Mouse (Mus musculus) splenic B cell, adult 2 months (primary cell): ENCODE data around the gene Krt28.

Experiments used
- DNase-seq: peaks from one replicate; pipeline ENCODE4 v3.0.0-alpha.2; 2011; ENCODE audit warnings: low read depth, low spot score
- H3K27me3 ChIP-seq: 2 replicates; pipeline ENCODE4 v1.6.1; 2012; ENCODE audit warnings: mild to moderate bottlenecking, low read length, moderate library complexity, mixed read lengths; ENCODE audit not compliant: control insufficient read depth, poor library complexity, insufficient read depth, severe bottlenecking
- H3K36me3 ChIP-seq: 2 replicates; pipeline ENCODE4 v1.6.1; 2012; ENCODE audit warnings: mild to moderate bottlenecking, low read length, moderate library complexity, mixed read lengths; ENCODE audit not compliant: control insufficient read depth, poor library complexity, insufficient read depth, severe bottlenecking

Gene Krt28

GRCm38 (mm10) chr11:99374803-99375202 is at the start of gene Krt28:
Krt28 (minus strand) TSS chr11:99374903.
- DNase-seq: no peak
- no peaks in the 10 kb centered on the region for H3K27me3 ChIP-seq
- H3K36me3 ChIP-seq: no peaks in the 10 kb centered on the region

DNA sequence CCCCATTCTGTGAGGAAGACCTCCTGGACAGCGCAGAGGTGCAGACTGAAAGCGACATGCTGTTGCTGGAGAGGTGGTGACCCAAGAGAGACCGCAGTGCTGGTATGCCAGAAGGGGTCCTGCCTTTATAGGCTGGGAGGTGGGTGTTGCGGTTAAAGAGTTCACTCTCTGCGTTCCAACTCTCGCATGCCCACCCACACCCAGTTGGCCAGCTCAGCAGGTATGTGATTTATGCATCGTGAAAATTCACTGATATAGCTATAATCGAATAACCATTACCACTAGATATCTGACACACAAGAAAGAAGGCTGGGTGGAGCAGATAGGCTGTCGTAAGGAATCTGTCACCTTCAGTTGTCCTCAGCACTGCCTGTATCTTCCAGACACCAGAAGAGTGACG is 47.5 kb upstream of the Krt28 start, which contains the start of gene Krt12:
Gene Krt12 (minus strand): TSS at position 101 of the 400 bp plus-strand sequence.
- Histone ChIP-seq H3K36me3 (no peaks in the 10 kb centered on the region), H3K27me3 (no peaks in the 10 kb centered on the region)
- DNase-seq: no peak

- no peak for DNase-seq
- Histone ChIP-seq H3K27me3 (no peaks in the 10 kb centered on the region), H3K36me3 (no peaks in the 10 kb centered on the region)
Measured at GRCm38 (mm10) chr11:99420586-99420985, 45.9 kb upstream of the Krt28 start.

DNA sequence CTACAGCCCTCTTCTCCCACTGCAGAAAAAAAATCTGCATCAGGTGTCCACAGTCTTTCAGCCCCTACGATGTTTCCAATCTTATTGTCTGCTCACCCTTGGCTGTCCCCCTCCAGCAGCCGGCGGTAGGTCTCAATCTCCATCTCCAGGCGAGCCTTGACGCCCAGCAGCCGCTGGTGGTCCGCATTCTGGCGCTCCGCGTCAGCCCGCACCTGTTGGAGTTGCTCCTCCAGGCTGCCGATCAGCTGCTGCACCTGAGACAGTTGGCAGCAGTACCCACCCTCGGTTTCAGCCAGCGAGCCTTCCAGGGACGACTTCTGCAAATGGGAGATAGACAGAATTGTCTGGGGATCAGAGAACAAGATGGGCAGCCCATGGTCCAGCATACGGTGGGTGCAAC is 43.1 kb upstream of the Krt28 start:
- Histone ChIP-seq H3K36me3 (no peaks in the 10 kb centered on the region), H3K27me3 (no peaks in the 10 kb centered on the region)
- no peak for DNase-seq

DNA sequence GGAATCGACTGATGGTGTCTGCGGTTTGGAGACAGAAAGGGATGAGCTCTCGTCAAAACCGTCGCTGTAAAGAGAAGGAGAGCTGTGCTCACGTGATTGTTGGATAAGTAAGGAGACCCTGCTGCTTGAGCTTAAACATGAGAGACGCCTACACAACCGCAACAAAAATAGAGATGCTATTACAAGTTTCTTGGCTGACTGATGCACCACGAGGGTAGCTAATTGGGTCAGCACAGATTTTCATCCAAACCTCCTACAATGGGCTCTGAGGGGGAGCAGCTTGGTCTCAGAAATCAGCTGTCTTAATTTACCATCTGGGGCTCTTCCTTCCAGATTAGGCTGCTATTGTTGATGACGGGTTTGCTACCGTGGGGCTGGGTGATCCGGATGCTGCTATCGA is 42.2 kb upstream of the Krt28 start:
- Histone ChIP-seq H3K36me3 (no peaks in the 10 kb centered on the region), H3K27me3 (no peaks in the 10 kb centered on the region)
- DNase-seq: no peak

- Histone ChIP-seq H3K36me3 (no peaks in the 10 kb centered on the region), H3K27me3 (no peaks in the 10 kb centered on the region)
- no peak for DNase-seq
Measured at GRCm38 (mm10) chr11:99414463-99415147, 39.9 kb upstream of the Krt28 start.

DNA sequence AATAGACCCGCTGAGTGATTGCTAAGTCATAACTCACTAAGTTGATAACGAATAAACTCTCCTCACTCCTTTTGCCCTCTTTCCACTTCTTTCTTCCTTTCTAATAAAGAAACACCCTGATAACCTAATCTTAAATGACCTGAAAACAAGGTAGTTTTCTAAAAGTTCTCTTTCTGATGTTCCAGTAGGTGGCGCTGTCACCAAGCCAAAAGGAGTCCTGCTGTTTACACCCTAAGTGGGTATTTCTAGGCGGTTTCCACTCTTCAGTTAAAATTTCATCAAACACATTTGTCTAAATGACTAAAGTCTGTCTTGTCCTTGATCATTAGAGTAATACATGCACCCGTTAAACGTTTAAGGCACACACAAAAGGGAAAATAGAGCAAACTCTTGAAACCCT is 38.5 kb upstream of the Krt28 start:
- no peaks in the 10 kb centered on the region for H3K27me3 ChIP-seq
- DNase-seq: peak; percentile 37
- no peaks in the 10 kb centered on the region for H3K36me3 ChIP-seq

DNA sequence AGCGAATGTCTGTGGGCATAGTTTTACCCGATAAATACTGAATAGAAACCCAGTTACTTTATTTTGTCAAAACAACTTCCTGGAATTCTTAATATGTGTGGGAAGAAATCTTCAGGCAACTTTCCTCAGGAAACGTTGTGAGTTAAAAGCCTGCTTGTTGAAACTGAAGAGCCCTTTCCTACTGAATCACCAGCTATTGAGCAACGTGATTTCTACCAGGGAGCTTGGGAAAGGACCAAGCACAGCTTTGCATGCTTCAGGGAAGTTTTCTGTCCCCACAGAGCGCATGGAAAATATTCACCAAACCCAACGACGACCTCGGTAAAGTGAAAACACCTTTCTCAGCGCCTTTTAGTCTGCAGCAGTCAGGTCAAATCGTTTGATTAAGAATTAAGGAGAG is 31.5 kb upstream of the Krt28 start:
- no peak for DNase-seq
- H3K36me3 ChIP-seq: no peaks in the 10 kb centered on the region
- H3K27me3 ChIP-seq: no peaks in the 10 kb centered on the region

DNA sequence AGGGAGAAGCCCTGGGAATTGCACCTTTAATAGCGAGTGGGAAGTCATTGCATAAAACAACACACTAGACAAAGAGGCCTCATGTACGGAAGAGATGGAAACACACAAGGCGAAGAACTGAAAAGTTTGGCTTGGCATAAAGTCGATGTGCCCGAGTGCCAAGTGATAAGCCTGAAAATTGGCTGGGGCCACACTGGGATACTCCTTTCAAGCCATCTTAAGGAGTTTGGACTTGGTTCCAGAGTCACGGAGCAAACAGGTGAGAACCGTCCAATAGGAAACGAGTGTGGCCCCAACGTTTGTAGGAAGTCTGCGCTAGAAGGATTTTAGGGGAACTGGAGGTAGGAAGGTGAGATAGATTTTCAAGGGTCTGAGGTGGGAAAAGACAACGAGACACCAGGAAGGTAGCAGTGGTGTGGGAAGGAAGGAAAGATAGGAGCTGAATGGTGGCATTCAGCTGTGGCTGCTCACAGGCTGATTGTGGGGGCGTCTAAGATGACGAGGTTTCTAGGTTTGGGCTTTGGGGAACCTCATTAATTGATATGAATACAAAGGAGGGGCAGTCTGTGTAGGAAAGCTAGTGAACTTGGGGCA is 25.4 kb upstream of the Krt28 start:
- Histone ChIP-seq H3K27me3 (no peaks in the 10 kb centered on the region), H3K36me3 (no peaks in the 10 kb centered on the region)
- DNase-seq: no peak

GRCm38 (mm10) chr11:99398832-99399231 is 24.1 kb upstream of the Krt28 start:
- Histone ChIP-seq H3K36me3 (no peaks in the 10 kb centered on the region), H3K27me3 (no peaks in the 10 kb centered on the region; the same call in 1 of the 2 replicates)
- no peak for DNase-seq

- Histone ChIP-seq H3K27me3 (no peaks in the 10 kb centered on the region; the same call in 1 of the 2 replicates), H3K36me3 (no peaks in the 10 kb centered on the region)
- DNase-seq: no peak
Measured at GRCm38 (mm10) chr11:99398084-99398483, 23.4 kb upstream of the Krt28 start.

DNA sequence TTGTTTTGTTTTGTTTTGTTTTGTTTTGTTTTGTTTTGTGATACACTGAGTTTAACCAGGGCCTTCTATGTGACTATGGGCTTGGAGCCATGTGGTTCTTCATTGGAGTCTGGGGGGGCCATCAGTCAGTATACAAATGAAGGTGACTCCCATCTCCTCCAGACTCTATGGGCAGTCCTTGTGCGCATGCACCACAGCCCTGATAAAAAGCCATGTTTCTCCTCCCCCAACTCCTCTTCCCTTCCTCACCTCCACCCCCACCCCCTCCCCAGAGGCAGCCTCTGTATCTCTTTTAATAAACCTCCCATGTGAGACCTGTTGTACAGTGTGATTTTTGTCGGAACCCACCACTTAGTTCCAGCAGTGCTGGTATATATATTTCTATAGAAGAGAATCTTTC is 22.0 kb upstream of the Krt28 start:
- Histone ChIP-seq H3K36me3 (no peaks in the 10 kb centered on the region), H3K27me3 (no peaks in the 10 kb centered on the region; the same call in 1 of the 2 replicates)
- DNase-seq: no peak

DNA sequence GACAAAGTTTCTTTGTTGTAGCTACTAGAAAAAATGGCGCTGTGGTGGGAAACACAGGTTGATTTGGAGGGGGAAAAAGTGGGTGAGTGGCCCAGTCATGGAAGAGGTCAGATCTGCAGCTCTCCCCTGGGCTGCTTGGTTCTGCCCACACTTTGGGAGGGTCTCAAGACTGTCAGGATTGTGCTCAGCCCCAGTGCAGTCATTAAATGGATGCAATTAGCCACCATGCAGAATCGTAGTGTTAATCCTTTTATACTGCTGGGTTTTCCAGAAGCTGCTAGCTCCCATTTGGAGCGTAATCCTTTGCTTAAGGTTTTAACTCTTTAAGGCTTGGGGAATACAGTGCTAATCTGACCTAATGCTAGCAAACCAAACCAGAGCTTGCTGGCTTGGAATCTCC is 21.3 kb upstream of the Krt28 start:
- Histone ChIP-seq H3K36me3 (no peaks in the 10 kb centered on the region), H3K27me3 (no peaks in the 10 kb centered on the region; the same call in 1 of the 2 replicates)
- no peak for DNase-seq

DNA sequence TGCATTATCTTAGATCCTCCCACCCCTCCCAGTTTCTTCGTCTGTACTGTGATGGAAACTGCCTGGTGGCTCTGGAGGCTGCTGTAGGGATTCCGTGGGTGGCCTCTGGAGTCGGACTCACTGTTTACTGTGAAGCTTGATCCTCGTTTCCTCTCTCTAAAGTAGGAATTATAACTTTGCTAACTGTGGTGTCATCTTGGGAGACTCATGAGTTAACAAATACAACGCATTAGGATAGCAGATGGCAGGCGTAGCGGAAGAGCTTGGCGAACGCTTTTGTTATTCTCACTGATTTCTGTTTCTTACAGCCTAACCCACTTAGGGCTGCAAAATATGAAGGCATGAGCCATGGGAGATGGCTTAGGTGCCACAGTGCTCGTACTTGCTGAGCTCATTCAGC is 17.8 kb upstream of the Krt28 start:
- no peaks in the 10 kb centered on the region for H3K36me3 ChIP-seq
- H3K27me3 ChIP-seq: no peaks in the 10 kb centered on the region; the same call in 1 of the 2 replicates
- DNase-seq: no peak

DNA sequence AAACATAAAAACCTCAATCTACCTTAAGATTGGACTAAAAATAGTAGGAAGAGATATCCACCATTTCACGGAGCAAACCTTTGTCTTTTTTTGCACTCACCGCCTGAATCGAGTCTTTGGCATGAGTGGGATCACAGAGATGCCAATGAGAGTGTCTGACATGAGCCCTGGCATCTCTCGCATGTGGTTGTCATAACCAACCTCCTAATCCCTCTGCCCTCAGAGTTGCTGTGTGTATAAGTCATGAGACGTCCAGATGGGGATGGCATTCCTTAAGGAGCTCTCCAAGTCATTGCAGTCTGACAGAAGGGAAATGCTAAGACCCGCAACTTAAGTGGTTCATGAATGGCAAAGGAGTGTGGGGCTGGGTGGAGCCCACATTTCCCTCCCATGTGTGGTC is 16.7 kb upstream of the Krt28 start:
- Histone ChIP-seq H3K27me3 (no peaks in the 10 kb centered on the region; the same call in 1 of the 2 replicates), H3K36me3 (no peaks in the 10 kb centered on the region)
- DNase-seq: no peak
